9 mouse cellular contexts compared by ENCODE assay signal in genomic region chrX:168415403-168415802, GRCm38 (mm10).
DNase-seq lines count a peak whose midpoint lies in the region; ATAC-seq and TF ChIP-seq lines count a peak whose summit lies in the region.
"Had no signal": no experiment of that assay in that cellular context is flagged by ENCODE, and none has a peak within 500 bp of the region (broad histone marks: within the 10 kb centered on the region; RNA-seq: fewer than 3 reads in every experiment).

No protein-coding gene starts in this region.

- peak; percentile 62 for DNase-seq in hindbrain, postnatal 0 days (ENCODE audit: low spot score)
- peak; percentile 26 for DNase-seq in thymus, postnatal 0 days (ENCODE audit: low spot score)
- no peak for DNase-seq in thymus, postnatal 36 days
- peak; percentile 8 for DNase-seq in embryo, embryonic 9.5 days (ENCODE audit: extremely low spot score)
- DNase-seq in urinary bladder, adult 18-20 months (ENCODE audit: low spot score in 2 of 2), result no peak
- DNase-seq in ovary, postnatal 10 days (ENCODE audit: low spot score), result no peak
- no peak for DNase-seq in heart, postnatal 4 days

- H3K9ac ChIP-seq in hindbrain, postnatal 0 days (replicated peaks; ENCODE audit: low read length), result no peak overlapping the region
- no peak overlapping the region for H3K9ac ChIP-seq in hindbrain, embryonic 12.5 days

- no peaks in the 10 kb centered on the region for H3K27me3 ChIP-seq in hindbrain, postnatal 0 days (ENCODE audit: insufficient read depth, low read length)
- H3K27me3 ChIP-seq in hindbrain, embryonic 12.5 days, result no peaks in the 10 kb centered on the region; the same call in 1 of the 2 replicates

- H3K4me1 ChIP-seq in hindbrain, postnatal 0 days (ENCODE audit: insufficient read depth, low read length), result no peaks in the 10 kb centered on the region
- H3K4me1 ChIP-seq in hindbrain, embryonic 12.5 days, result no peaks in the 10 kb centered on the region

- WGBS in hindbrain, postnatal 0 days, result 32% methylated on average over 3 of the region's 3 CpGs
- WGBS in hindbrain, embryonic 12.5 days, result 21% methylated on average over 3 of the region's 3 CpGs

- H3K36me3 ChIP-seq in hindbrain, postnatal 0 days (ENCODE audit: insufficient read depth, low read length), result no peaks in the 10 kb centered on the region
- H3K36me3 ChIP-seq in hindbrain, embryonic 12.5 days, result no peaks in the 10 kb centered on the region

- H3K9me3 ChIP-seq in hindbrain, postnatal 0 days (ENCODE audit: low read length), result no peaks in the 10 kb centered on the region
- no peaks in the 10 kb centered on the region for H3K9me3 ChIP-seq in hindbrain, embryonic 12.5 days (replicated peaks)

- peak; percentile 46 for TF ChIP-seq CTCF in hindbrain, postnatal 0 days (IDR thresholded peaks at IDR 0.05; ENCODE audit: low read depth)

- no peak overlapping the region for H3K4me3 ChIP-seq in hindbrain, postnatal 0 days (ENCODE audit: low read length)
- H3K4me3 ChIP-seq in hindbrain, embryonic 12.5 days, result no peak overlapping the region

- no peak overlapping the region for H3K27ac ChIP-seq in hindbrain, postnatal 0 days
- no peak overlapping the region for H3K27ac ChIP-seq in hindbrain, embryonic 12.5 days

- no peak overlapping the region for H3K4me2 ChIP-seq in hindbrain, postnatal 0 days (ENCODE audit: low read depth, low read length)
- no peak overlapping the region for H3K4me2 ChIP-seq in hindbrain, embryonic 12.5 days (replicated peaks)

- no peak for ATAC-seq in hindbrain, postnatal 0 days
- no peak for ATAC-seq in hindbrain, embryonic 12.5 days (ENCODE audit: low FRiP score)
- ATAC-seq: inflammation-experienced regulatory T-cells, adult 6 months had no signal

Comparison
In these comparisons a context has a peak if more than half of its experiments do, and no peak if none do; other contexts are left out.
1. DNase-seq: peak in hindbrain, postnatal 0 days (single experiment), thymus, postnatal 0 days (single experiment) and embryo, embryonic 9.5 days (single experiment); none in thymus, postnatal 36 days (0 of 2), urinary bladder, adult 18-20 months (0 of 2), ovary, postnatal 10 days (single experiment) and heart, postnatal 4 days (single experiment).